Mouse (Mus musculus): ENCODE measurements around the gene Fermt3. TPM values are rescaled to one million over a fixed set of nuclear protein-coding genes. Genes with fewer than 3 reads are reported as not detected.

Fermt3 gene
- polyA plus RNA-seq (2012; rRNA removed), result 2.9 and 3.5 TPM in 2 replicates

GRCm38 (mm10) chr19:7019191-7019590 is at the start of gene Fermt3:
TSS of gene Fermt3 (minus strand) at chr19:7019469.

GRCm38 (mm10) chr19:7056248-7057087 is 37.2 kb upstream of the Fermt3 start, which contains the start of gene Macrod1:
TSS of gene Macrod1 (plus strand) at chr19:7056810.

GRCm38 (mm10) chr19:7039841-7040636 is 20.8 kb upstream of the Fermt3 start, which contains the start of gene Stip1:
TSS of gene Stip1 (minus strand) at chr19:7039967.

GRCm38 (mm10) chr19:6996006-6996405 is 23.3 kb downstream of the Fermt3 start, which contains the start of the genes Nudt22 and Trpt1:
TSS of gene Nudt22 (minus strand) at chr19:6996117.
TSS of gene Trpt1 (plus strand) at chr19:6996131.

GRCm38 (mm10) chr19:6992011-6992858 is 27.0 kb downstream of the Fermt3 start, which contains the start of gene Dnajc4:
TSS of gene Dnajc4 (minus strand) at chr19:6992572.

GRCm38 (mm10) chr19:6987061-6987903 is 32.0 kb downstream of the Fermt3 start, which contains the start of gene Vegfb:
TSS of gene Vegfb (minus strand) at chr19:6987651.

GRCm38 (mm10) chr19:6980381-6981093 is 38.7 kb downstream of the Fermt3 start, which contains the start of gene Fkbp2:
TSS of gene Fkbp2 (minus strand) at chr19:6980501.

GRCm38 (mm10) chr19:6975537-6976521 is 43.4 kb downstream of the Fermt3 start, which contains the start of gene Plcb3:
TSS of gene Plcb3 (minus strand) at chr19:6976470.

GRCm38 (mm10) chr19:6974211-6975205 is 44.8 kb downstream of the Fermt3 start, which contains the start of gene Ppp1r14b:
TSS of gene Ppp1r14b (plus strand) at chr19:6974968.

Other genes starting within 250 kb of the Fermt3 start
- gene Rps6ka4, start 178.8 kb downstream of the Fermt3 start, polyA plus RNA-seq (2012; rRNA removed), result 11.6 and 12.8 TPM in 2 replicates
- 0.70 and 0.73 TPM in 2 replicates for gene Ccdc88b, start 161.3 kb downstream of the Fermt3 start, polyA plus RNA-seq (2012; rRNA removed)
- 126 and 130 TPM in 2 replicates for gene Trmt112, start 109.8 kb downstream of the Fermt3 start, polyA plus RNA-seq (2012; rRNA removed)
- 225 and 266 TPM in 2 replicates for gene Prdx5, start 109.4 kb downstream of the Fermt3 start, polyA plus RNA-seq (2012; rRNA removed)
- 34.4 and 35.8 TPM in 2 replicates for gene Esrra, start 97.7 kb downstream of the Fermt3 start, polyA plus RNA-seq (2012; rRNA removed)
- gene Catsperz, start 94.1 kb downstream of the Fermt3 start, polyA plus RNA-seq (2012; rRNA removed), result 2.1 and 3.5 TPM in 2 replicates
- 6.2 and 7.6 TPM in 2 replicates for gene Kcnk4, start 85.0 kb downstream of the Fermt3 start, polyA plus RNA-seq (2012; rRNA removed)
- 75.7 and 84.2 TPM in 2 replicates for gene Bad, start 77.6 kb downstream of the Fermt3 start, polyA plus RNA-seq (2012; rRNA removed)
- 70.7 and 71.6 TPM in 2 replicates for gene Gpr137, start 77.0 kb downstream of the Fermt3 start, polyA plus RNA-seq (2012; rRNA removed)
- gene Ppp1r14b, start 44.5 kb downstream of the Fermt3 start, polyA plus RNA-seq (2012; rRNA removed), result 335 and 363 TPM in 2 replicates
- gene Plcb3, start 43.0 kb downstream of the Fermt3 start, polyA plus RNA-seq (2012; rRNA removed), result 19.4 and 21.4 TPM in 2 replicates
- 93.3 and 98.7 TPM in 2 replicates for gene Fkbp2, start 39.0 kb downstream of the Fermt3 start, polyA plus RNA-seq (2012; rRNA removed)
- gene Vegfb, start 31.8 kb downstream of the Fermt3 start, polyA plus RNA-seq (2012; rRNA removed), result 34.7 and 47.7 TPM in 2 replicates
- gene Dnajc4, start 26.9 kb downstream of the Fermt3 start, polyA plus RNA-seq (2012; rRNA removed), result 22.8 and 25.8 TPM in 2 replicates
- gene Nudt22, start 23.4 kb downstream of the Fermt3 start, polyA plus RNA-seq (2012; rRNA removed), result 11.8 and 14.1 TPM in 2 replicates
- 19.0 and 20.4 TPM in 2 replicates for gene Trpt1, start 23.3 kb downstream of the Fermt3 start, polyA plus RNA-seq (2012; rRNA removed)
- 142 and 148 TPM in 2 replicates for gene Stip1, start 20.5 kb upstream of the Fermt3 start, polyA plus RNA-seq (2012; rRNA removed)
- gene Macrod1, start 37.3 kb upstream of the Fermt3 start, polyA plus RNA-seq (2012; rRNA removed), result 8.4 and 10.0 TPM in 2 replicates
- 2.8 and 3.1 TPM in 2 replicates for gene Flrt1, start 86.3 kb upstream of the Fermt3 start, polyA plus RNA-seq (2012; rRNA removed)
- 165 and 184 TPM in 2 replicates for gene Otub1, start 186.8 kb upstream of the Fermt3 start, polyA plus RNA-seq (2012; rRNA removed)
- gene Cox8a, start 198.1 kb upstream of the Fermt3 start, polyA plus RNA-seq (2012; rRNA removed), result 639 and 643 TPM in 2 replicates
- gene Naa40, start 221.7 kb upstream of the Fermt3 start, polyA plus RNA-seq (2012; rRNA removed), result 73.3 and 76.3 TPM in 2 replicates
- 71.5 and 77.5 TPM in 2 replicates for gene Rcor2, start 247.9 kb upstream of the Fermt3 start, polyA plus RNA-seq (2012; rRNA removed)